Mouse (Mus musculus) embryo, embryonic 11 days (tissue): ENCODE measurements around the gene Chst3.
"Not testable (repeated sequence)": the region's sequence is repeated elsewhere in the genome, so short reads cannot be mapped to it uniquely, and the experiment has no call there.

Experiments used
- DNase-seq: peaks from one replicate; pipeline ENCODE4 v3.0.0-alpha.2; 2015

The Chst3 gene

GRCm38 (mm10) chr10:60195087-60195486 lies 24.0 kb downstream of the Chst3 start:
- DNase-seq, result peak; percentile 47

GRCm38 (mm10) chr10:60193532-60194423 lies 25.3 kb downstream of the Chst3 start:
- DNase-seq, result peak; percentile 89

GRCm38 (mm10) chr10:60191796-60192195 lies 27.3 kb downstream of the Chst3 start:
- peak; percentile 89 for DNase-seq

GRCm38 (mm10) chr10:60189534-60190186 lies 29.4 kb downstream of the Chst3 start:
- no peak for DNase-seq

- DNase-seq, result no peak
Observed at GRCm38 (mm10) chr10:60186191-60186945, 32.7 kb downstream of the Chst3 start.

GRCm38 (mm10) chr10:60185023-60185709 lies 33.9 kb downstream of the Chst3 start:
- no peak for DNase-seq

- DNase-seq, result not testable (repeated sequence)
Observed at GRCm38 (mm10) chr10:60175306-60175705, 43.8 kb downstream of the Chst3 start.

GRCm38 (mm10) chr10:60174506-60174905 lies 44.6 kb downstream of the Chst3 start:
- no peak for DNase-seq

GRCm38 (mm10) chr10:60173035-60173434 lies 46.0 kb downstream of the Chst3 start:
- DNase-seq, result no peak

GRCm38 (mm10) chr10:60172306-60172705 lies 46.8 kb downstream of the Chst3 start:
- DNase-seq, result no peak

GRCm38 (mm10) chr10:60171368-60171767 lies 47.7 kb downstream of the Chst3 start:
- DNase-seq, result no peak

- DNase-seq, result no peak
Observed at GRCm38 (mm10) chr10:60170326-60171089, 48.6 kb downstream of the Chst3 start.

GRCm38 (mm10) chr10:60168960-60169359 lies 50.1 kb downstream of the Chst3 start:
- no peak for DNase-seq

- DNase-seq, result no peak
Observed at GRCm38 (mm10) chr10:60168306-60168705, 50.8 kb downstream of the Chst3 start.

- DNase-seq, result no peak
Observed at GRCm38 (mm10) chr10:60166068-60166467, 53.0 kb downstream of the Chst3 start.

- DNase-seq, result no peak
Observed at GRCm38 (mm10) chr10:60164869-60165268, 54.2 kb downstream of the Chst3 start.

GRCm38 (mm10) chr10:60162973-60163255 lies 56.1 kb downstream of the Chst3 start:
- DNase-seq, result no peak

- DNase-seq, result not testable (repeated sequence)
Observed at GRCm38 (mm10) chr10:60162184-60162972, 56.7 kb downstream of the Chst3 start.

- DNase-seq, result not testable (repeated sequence)
Observed at GRCm38 (mm10) chr10:60161397-60161796, 57.7 kb downstream of the Chst3 start.

- no peak for DNase-seq
Observed at GRCm38 (mm10) chr10:60158144-60158543, 60.9 kb downstream of the Chst3 start.

- DNase-seq, result no peak
Observed at GRCm38 (mm10) chr10:60156016-60156415, 63.0 kb downstream of the Chst3 start.
